Mouse (Mus musculus) stomach, postnatal 0 days (tissue): ENCODE data around the gene Reep3. TPM values are rescaled to one million over a fixed set of nuclear protein-coding genes. Genes with fewer than 3 reads are reported as not detected.

Source experiments
- ATAC-seq: fragments of 200-750 bp; cut with Nextera tagmentation; 2 replicates; pipeline ENCODE4 v1.8.0; 2017; ENCODE audit not compliant: low FRiP score, low TSS enrichment
- DNase-seq: peaks from one replicate; pipeline ENCODE4 v3.0.0-alpha.2; 2016; ENCODE audit warnings: low spot score
- H3K27ac ChIP-seq: fragments of 300-500 bp; sonication (generic); replicated peaks from 2 replicates; pipeline ENCODE4 v1.5.1; 2014; ENCODE audit warnings: mild to moderate bottlenecking, control low read depth
- H3K27me3 ChIP-seq: fragments of 300-500 bp; sonication (generic); 2 replicates; pipeline ENCODE4 v1.6.1; 2014; ENCODE audit warnings: low read length; ENCODE audit not compliant: control insufficient read depth, insufficient read depth
- H3K36me3 ChIP-seq: fragments of 300-500 bp; sonication (generic); 2 replicates; pipeline ENCODE4 v1.6.1; 2014; ENCODE audit warnings: low read length, mixed read lengths; ENCODE audit not compliant: control insufficient read depth, insufficient read depth
- H3K4me1 ChIP-seq: fragments of 300-500 bp; sonication (generic); replicated peaks from 2 replicates; pipeline ENCODE4 v1.6.1; 2014; ENCODE audit warnings: antibody characterized with exemption; ENCODE audit not compliant: control insufficient read depth, insufficient read depth
- H3K4me2 ChIP-seq: fragments of 300-500 bp; sonication (generic); replicated peaks from 2 replicates; pipeline ENCODE4 v1.6.1; 2014; ENCODE audit warnings: low read depth, mild to moderate bottlenecking, control low read depth, moderate library complexity
- H3K4me3 ChIP-seq: fragments of 300-500 bp; sonication (generic); 2 replicates; pipeline ENCODE4 v1.5.1; 2014; ENCODE audit warnings: low read depth, low read length, control low read depth
- H3K9ac ChIP-seq: fragments of 300-500 bp; sonication (generic); 2 replicates; pipeline ENCODE4 v1.6.1; 2014; ENCODE audit warnings: mild to moderate bottlenecking, low read length, control low read depth, mixed read lengths
- H3K9me3 ChIP-seq: fragments of 300-500 bp; sonication (generic); 2 replicates; pipeline ENCODE4 v1.6.1; 2016; ENCODE audit warnings: low read length; ENCODE audit not compliant: control insufficient read depth
- CTCF ChIP-seq: IDR thresholded peaks from 2 replicates; pipeline ENCODE4 v1.5.1; 2016; ENCODE audit warnings: antibody characterized with exemption, low read depth, mild to moderate bottlenecking, moderate library complexity
- EP300 ChIP-seq: optimal IDR thresholded peaks from 2 replicates; pipeline ENCODE3; 2016; ENCODE audit warnings: antibody characterized with exemption
- WGBS: fragments of 180-500 bp; shearing (Covaris S2); extraction: QIAGEN DNeasy Blood & Tissue Kit; methylation state at CpG from one replicate; pipeline ENCODE4 v1.1.7; 2014; 5-methylcytosine and 5-hydroxymethylcytosine counted together
- polyA plus RNA-seq: library from polyadenylated mRNA; unstranded; fragments of >200 nt; fragmentation: Nextera tagmentation; extraction: Ambion mirVana; gene quantifications from 2 replicates; pipeline ENCODE4 v1.2.1, GENCODE M21; 2015

Gene Reep3
- polyA plus RNA-seq, 1 experiment from 2014 or later = 38.6 TPM

- H3K4me1 ChIP-seq = no peaks in the 10 kb centered on the region
- no peak overlapping the region for H3K4me2 ChIP-seq
- no peaks in the 10 kb centered on the region for H3K9me3 ChIP-seq
- H3K9ac ChIP-seq = no peak overlapping the region
- ATAC-seq (no peak), DNase-seq (no peak)
- H3K27me3 ChIP-seq = no peaks in the 10 kb centered on the region
- no peaks in the 10 kb centered on the region for H3K36me3 ChIP-seq
- H3K27ac ChIP-seq = no peak overlapping the region
- H3K4me3 ChIP-seq = no peak overlapping the region
- 58% methylated on average over 5 of the region's 5 CpGs for WGBS
- no peak for TF ChIP-seq EP300
These were observed 30.8 kb downstream of the Reep3 start for GRCm38 (mm10) chr10:67065927-67066326.

- ATAC-seq = no peak
- DNase-seq = no peak
- Histone ChIP-seq H3K4me1 (no peaks in the 10 kb centered on the region), H3K27ac (no peak overlapping the region), H3K4me2 (no peak overlapping the region), H3K9ac (no peak overlapping the region), H3K4me3 (no peak overlapping the region), H3K9me3 (no peaks in the 10 kb centered on the region), H3K27me3 (no peaks in the 10 kb centered on the region), H3K36me3 (no peaks in the 10 kb centered on the region)
- 47% methylated on average over 7 of the region's 7 CpGs for WGBS
- TF ChIP-seq CTCF (no peak), EP300 (no peak)
These were observed 31.4 kb downstream of the Reep3 start for GRCm38 (mm10) chr10:67065277-67065887.

- WGBS = 31% methylated on average over 4 of the region's 4 CpGs
- Histone ChIP-seq H3K4me3 (no peak overlapping the region), H3K36me3 (no peaks in the 10 kb centered on the region), H3K9me3 (no peaks in the 10 kb centered on the region), H3K27me3 (no peaks in the 10 kb centered on the region), H3K4me2 (no peak overlapping the region), H3K27ac (peak overlapping the region; percentile 79), H3K9ac (no peak overlapping the region), H3K4me1 (no peaks in the 10 kb centered on the region)
- no peak for DNase-seq
- TF ChIP-seq CTCF (no peak), EP300 (no peak)
- peak; percentile 68 for ATAC-seq
These were observed 34.9 kb downstream of the Reep3 start for GRCm38 (mm10) chr10:67061823-67062222.

- no peaks in the 10 kb centered on the region for H3K9me3 ChIP-seq
- ATAC-seq (peak; percentile 50; the same call in 1 of the 2 replicates), DNase-seq (peak; percentile 61)
- no peaks in the 10 kb centered on the region for H3K36me3 ChIP-seq
- H3K4me1 ChIP-seq = 0 out of 2 replicates have a peak, but pooled peaks cover 4% of the 10 kb centered on the region
- H3K9ac ChIP-seq = no peak overlapping the region
- H3K4me3 ChIP-seq = no peak overlapping the region
- WGBS = 47% methylated on average over 10 of the region's 10 CpGs
- H3K27ac ChIP-seq = peak overlapping the region; percentile 73
- TF ChIP-seq EP300 (no peak), CTCF (no peak)
- no peak overlapping the region for H3K4me2 ChIP-seq
- H3K27me3 ChIP-seq = no peaks in the 10 kb centered on the region
These were observed 35.4 kb downstream of the Reep3 start for GRCm38 (mm10) chr10:67061367-67061801.

GRCm38 (mm10) chr10:67058702-67059101, 38.0 kb downstream of the Reep3 start:
- H3K4me2 ChIP-seq = no peak overlapping the region
- DNase-seq = no peak
- no peak for ATAC-seq

GRCm38 (mm10) chr10:67058297-67058696, 38.4 kb downstream of the Reep3 start:
- no peak for DNase-seq
- 40% methylated on average over 7 of the region's 7 CpGs for WGBS

More at GRCm38 (mm10) chr10:67058702-67059101, 38.0 kb downstream of the Reep3 start:
- TF ChIP-seq CTCF (no peak), EP300 (no peak)
- no peak overlapping the region for H3K4me3 ChIP-seq
- H3K27me3 ChIP-seq = no peaks in the 10 kb centered on the region
- H3K27ac ChIP-seq = peak overlapping the region; percentile 76
- no peaks in the 10 kb centered on the region for H3K9me3 ChIP-seq
- H3K4me1 ChIP-seq = peaks cover 9% of the 10 kb centered on the region; the same call in 1 of the 2 replicates
- 52% methylated on average over 6 of the region's 6 CpGs for WGBS
- no peaks in the 10 kb centered on the region for H3K36me3 ChIP-seq
- H3K9ac ChIP-seq = no peak overlapping the region

More at GRCm38 (mm10) chr10:67058297-67058696, 38.4 kb downstream of the Reep3 start:
- no peak for TF ChIP-seq CTCF
- no peak for TF ChIP-seq EP300
- no peak overlapping the region for H3K9ac ChIP-seq
- H3K4me3 ChIP-seq = no peak overlapping the region
- H3K27ac ChIP-seq = peak overlapping the region; percentile 76
- H3K27me3 ChIP-seq = no peaks in the 10 kb centered on the region
- H3K4me2 ChIP-seq = no peak overlapping the region
- H3K36me3 ChIP-seq = no peaks in the 10 kb centered on the region
- peaks cover 9% of the 10 kb centered on the region; the same call in 1 of the 2 replicates for H3K4me1 ChIP-seq
- no peaks in the 10 kb centered on the region for H3K9me3 ChIP-seq
- no peak for ATAC-seq
